Mouse (Mus musculus): ENCODE data around the gene Msrb3. TPM values are rescaled to one million over a fixed set of nuclear protein-coding genes. Genes with fewer than 3 reads are reported as not detected.

The Msrb3 gene
- total RNA-seq, 2 experiments from 2014 or later: 1.0 TPM

- ATAC-seq (replicated peaks; ENCODE audit: poor library complexity): peak; percentile 91
Observed at GRCm38 (mm10) chr10:120815290-120815689, 83.6 kb downstream of the Msrb3 start.

GRCm38 (mm10) chr10:120811796-120812443 is 87.0 kb downstream of the Msrb3 start:
- peak; percentile 64 for ATAC-seq (replicated peaks; ENCODE audit: poor library complexity)

- ATAC-seq (replicated peaks; ENCODE audit: poor library complexity): no peak
Observed at GRCm38 (mm10) chr10:120810832-120811571, 87.9 kb downstream of the Msrb3 start.

GRCm38 (mm10) chr10:120810053-120810696 is 88.7 kb downstream of the Msrb3 start:
- no peak for ATAC-seq (replicated peaks; ENCODE audit: poor library complexity)

GRCm38 (mm10) chr10:120808167-120808566 is 90.7 kb downstream of the Msrb3 start:
- ATAC-seq (replicated peaks; ENCODE audit: poor library complexity): peak; percentile 62

DNA sequence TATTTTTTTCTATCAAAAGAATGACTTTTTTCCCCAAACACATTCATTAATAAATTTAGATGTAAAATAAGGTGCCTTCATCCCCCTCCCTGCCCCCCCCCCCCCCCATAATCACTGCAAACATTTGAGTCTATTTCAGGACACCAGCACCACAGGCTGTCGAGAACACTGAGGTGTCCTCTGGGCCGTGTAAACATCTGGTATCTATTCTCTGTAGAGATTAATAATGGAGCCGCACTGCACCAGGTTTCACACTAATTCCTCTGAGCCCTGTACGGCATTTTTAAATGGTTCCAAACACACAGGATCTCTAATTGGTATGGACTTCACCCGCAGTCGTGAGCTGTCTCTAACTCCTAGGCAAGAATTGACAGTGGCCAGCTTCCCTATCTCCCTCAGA is 97.8 kb downstream of the Msrb3 start:
- no peak for ATAC-seq (replicated peaks; ENCODE audit: poor library complexity)

- ATAC-seq (replicated peaks; ENCODE audit: poor library complexity): peak; percentile 44; the same call in 1 of the 2 replicates
Observed at GRCm38 (mm10) chr10:120799479-120799878, 99.4 kb downstream of the Msrb3 start.

DNA sequence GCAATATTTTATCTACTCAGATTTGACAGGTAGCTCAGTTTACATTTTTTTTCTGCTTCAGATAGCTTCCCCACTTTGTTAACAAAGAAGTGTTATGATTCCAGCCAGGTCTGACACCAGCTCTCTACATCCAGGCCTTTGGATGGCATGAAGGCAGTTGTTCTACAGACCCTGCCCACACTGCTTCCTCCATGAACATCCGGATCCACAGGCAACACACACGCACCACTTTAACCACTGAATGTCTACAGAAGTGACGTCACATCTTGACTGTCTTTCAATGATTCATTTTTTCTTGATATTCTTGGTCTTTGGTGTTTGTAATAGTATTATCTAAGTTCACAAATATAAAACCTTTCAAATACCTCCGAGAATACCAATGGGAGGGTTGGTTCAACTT is 102.2 kb downstream of the Msrb3 start:
- ATAC-seq (replicated peaks; ENCODE audit: poor library complexity): peak; percentile 65

DNA sequence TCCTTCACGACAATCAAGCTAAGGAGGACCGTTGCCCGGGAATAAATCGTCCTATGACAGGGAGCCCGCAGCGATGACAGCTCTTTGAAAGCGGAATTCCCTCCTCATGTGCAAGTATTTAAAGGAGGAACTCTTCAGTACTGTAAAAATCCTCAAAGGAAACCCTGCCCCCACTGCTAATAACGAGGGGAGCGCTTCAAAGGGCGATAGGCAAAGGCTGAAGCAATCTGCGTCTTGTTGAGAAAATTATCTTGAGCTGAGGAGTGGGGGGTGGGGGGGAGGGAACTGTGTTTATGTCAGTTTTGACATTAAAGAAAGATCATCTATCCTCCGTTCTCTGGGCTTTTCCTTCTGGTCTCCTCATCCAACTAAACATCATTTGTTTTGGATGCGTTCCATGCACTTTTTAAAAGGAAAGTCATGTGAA is 104.5 kb downstream of the Msrb3 start:
- ATAC-seq (replicated peaks; ENCODE audit: poor library complexity): peak; percentile 15; the same call in 1 of the 2 replicates

DNA sequence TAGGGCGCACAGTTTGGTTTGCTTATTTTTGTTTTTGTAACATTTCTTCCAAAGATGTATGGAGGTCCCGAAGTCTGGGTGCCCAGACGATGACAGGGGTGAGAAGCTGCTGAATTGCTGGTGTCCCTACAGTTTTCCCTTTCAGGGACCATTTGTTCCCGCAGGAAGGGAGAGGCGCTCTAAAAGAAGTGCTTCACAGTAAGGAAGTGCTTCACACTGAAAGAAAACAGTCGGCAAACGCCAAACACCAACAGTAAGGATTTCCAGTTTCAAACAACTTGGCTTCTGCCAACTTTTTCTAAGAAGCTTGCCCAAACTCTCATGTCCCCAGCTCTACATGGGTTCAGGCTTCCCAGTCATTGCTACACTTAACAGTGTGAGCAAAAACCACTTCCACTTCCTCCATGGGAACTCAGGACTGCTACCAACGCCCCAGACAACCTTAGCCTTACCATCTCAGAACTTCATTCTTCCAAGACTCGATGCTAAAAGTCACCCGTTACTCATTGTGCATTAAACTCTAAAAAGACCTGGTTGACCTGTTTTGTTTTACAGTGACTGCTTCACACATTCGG is 106.6 kb downstream of the Msrb3 start:
- peak; percentile 81 for ATAC-seq (replicated peaks; ENCODE audit: poor library complexity)

GRCm38 (mm10) chr10:120791438-120791837 is 107.5 kb downstream of the Msrb3 start:
- no peak for ATAC-seq (replicated peaks; ENCODE audit: poor library complexity)

GRCm38 (mm10) chr10:120787202-120787601 is 111.7 kb downstream of the Msrb3 start:
- no peak for ATAC-seq (replicated peaks; ENCODE audit: poor library complexity)

DNA sequence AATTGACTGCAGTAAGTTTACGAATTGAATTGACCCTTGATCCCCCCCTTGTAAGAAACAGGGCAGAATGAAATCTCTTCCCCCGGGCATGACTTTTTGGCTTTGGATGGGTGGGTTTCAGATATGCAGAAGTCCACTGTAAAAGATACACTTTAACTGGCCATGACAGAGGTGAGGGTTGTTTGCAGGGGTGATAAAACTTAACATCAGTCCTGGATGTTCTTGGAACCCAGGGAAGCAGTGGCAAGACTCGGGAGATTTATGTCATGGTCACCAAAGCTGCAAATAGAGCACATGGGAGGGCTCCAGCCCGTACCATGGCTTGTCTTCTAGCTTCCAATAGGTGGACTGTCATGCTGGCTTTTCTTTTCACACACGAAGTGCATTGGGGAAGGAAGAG is 114.4 kb downstream of the Msrb3 start:
- no peak for ATAC-seq (replicated peaks; ENCODE audit: poor library complexity)

- ATAC-seq (replicated peaks; ENCODE audit: poor library complexity): no peak
Observed at GRCm38 (mm10) chr10:120783393-120783792, 115.5 kb downstream of the Msrb3 start.

GRCm38 (mm10) chr10:120777499-120777898 is 121.4 kb downstream of the Msrb3 start:
- ATAC-seq (replicated peaks; ENCODE audit: poor library complexity): no peak

DNA sequence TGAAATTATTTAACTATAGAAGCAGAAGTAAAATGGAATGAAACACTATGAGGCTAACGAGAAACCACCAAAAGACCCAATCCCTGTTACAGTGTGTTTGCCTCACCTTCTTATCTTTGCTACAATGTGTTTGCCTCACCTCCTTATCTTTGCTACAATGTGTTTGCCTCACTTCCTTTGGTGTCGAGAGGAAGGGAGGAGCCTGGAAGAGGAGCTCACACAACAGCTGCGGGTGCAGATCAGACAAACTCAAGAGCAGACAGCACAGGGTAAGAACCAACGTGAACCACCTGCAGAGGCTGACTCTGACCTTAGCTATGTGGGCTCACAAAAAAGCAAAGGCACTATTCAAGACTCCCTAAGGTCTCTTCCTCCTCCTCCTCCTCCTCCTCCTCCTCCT is 123.5 kb downstream of the Msrb3 start:
- ATAC-seq (replicated peaks; ENCODE audit: poor library complexity): peak; percentile 100

DNA sequence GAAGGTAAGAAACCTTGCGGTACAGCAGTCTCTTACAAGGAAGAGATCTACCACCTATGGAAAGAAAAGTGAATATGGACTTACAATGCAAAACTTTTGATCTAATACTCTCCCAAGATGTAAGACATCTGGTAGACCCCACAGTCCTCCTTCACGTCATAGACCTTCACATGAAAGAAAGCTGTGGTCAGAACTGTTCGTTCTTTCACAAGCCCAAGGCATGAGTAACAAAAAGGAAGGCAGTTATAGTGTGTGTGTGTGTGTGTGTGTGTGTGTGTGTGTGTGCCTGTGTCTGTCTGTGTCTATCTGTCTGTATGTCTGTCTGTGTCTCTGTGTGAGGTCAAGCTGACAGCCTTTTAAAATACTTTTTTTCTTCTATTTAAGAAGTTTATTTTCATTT is 131.5 kb downstream of the Msrb3 start:
- peak; percentile 68 for ATAC-seq (replicated peaks; ENCODE audit: poor library complexity)

- no peak for ATAC-seq (replicated peaks; ENCODE audit: poor library complexity)
Observed at GRCm38 (mm10) chr10:120765398-120765797, 133.5 kb downstream of the Msrb3 start.

DNA sequence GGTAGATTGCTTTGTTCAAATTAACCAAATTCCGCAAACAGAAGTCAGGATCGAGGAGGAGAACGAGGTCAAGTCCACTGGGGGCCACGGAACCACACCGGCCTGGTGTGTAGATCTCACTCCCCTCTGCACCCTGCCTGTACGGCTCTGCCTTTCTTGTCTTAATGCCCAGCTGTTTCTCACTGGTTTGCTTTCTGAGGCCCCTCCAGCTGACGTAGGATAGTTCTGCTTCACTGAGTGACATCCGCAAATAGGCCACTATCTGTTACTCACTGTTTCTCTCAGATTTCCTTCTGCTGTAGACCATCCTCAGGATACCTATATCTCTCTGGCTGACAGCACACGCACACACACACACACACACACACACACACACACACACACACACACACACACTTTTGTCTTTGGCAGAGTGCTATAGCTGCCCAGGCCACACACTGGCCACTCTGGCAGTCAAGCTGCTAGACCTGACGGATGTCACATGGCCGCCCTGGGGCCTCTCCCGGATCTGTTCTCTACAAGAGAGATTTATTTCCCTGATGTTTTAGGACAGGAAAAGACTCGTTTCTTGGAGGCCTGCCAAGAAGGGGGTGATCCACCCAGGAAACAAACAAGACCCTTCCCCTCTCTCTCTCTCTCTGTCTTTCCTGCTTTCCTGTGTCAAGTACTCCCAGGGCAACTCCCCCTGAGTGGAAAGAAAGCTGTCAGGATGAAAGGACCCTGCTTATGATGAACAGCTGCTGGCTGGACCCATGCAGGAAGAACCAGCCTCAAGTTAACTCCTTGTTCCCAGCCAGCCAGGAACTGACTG is 135.0 kb downstream of the Msrb3 start:
- ATAC-seq (replicated peaks; ENCODE audit: poor library complexity): no peak

- no peak for ATAC-seq (replicated peaks; ENCODE audit: poor library complexity)
Observed at GRCm38 (mm10) chr10:120762958-120763357, 135.9 kb downstream of the Msrb3 start.

DNA sequence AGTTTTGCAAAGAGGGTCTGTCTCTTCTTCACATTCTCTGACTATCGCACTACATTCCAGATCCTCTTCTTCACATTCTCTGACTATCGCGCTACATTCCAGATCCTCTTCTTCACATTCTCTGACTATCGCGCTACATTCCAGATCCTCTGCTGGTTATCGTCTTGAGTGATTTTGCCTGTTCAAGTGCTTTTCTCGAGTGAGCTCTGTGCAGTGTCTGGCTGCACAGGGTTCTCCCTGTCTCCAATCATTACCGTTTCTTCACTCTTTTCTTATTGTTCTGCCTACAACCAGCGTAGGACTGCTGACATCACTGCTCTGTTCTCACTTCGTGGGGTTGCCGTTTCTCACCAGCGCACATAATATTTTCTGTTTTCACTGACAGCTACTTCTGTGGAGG is 138.2 kb downstream of the Msrb3 start:
- ATAC-seq (replicated peaks; ENCODE audit: poor library complexity): no peak
